In the genomic region with DNA sequence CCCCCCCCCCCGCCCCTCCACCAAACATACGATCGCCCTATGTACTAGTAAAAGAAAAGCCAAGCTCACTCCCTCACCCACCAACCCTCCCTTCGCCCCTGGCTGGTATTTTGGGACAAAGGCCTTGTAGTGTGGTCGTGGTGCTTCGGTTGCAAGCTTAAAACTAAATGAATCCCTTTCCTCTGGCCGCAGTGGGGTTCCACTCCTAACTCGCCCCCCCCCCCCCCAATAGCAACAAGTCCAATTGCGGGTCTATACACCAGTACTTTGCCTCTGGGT, we compare ENCODE assay signal across 8 mouse cellular contexts. TPM values are rescaled to one million over a fixed set of nuclear protein-coding genes. Genes with fewer than 3 reads are reported as not detected.
DNase-seq lines count a peak whose midpoint lies in the region; ATAC-seq and TF ChIP-seq lines count a peak whose summit lies in the region.

No protein-coding gene starts in this region.

- DNase-seq in liver, adult 2 months (ENCODE audit: extremely low read depth, low read depth, low spot score): no peak
- no peak for DNase-seq in liver
- DNase-seq in layer of hippocampus, adult 9-10 months (ENCODE audit: low spot score): no peak
- no peak for DNase-seq in cerebellum, adult 11-12 months
- DNase-seq in T-cell, adult 2 months (ENCODE audit: low spot score): no peak

- peak overlapping the region; percentile 80 for H3K4me2 ChIP-seq in embryonic facial prominence, embryonic 12.5 days (replicated peaks)
- peak overlapping the region; percentile 79 for H3K4me2 ChIP-seq in intestine, embryonic 15.5 days (replicated peaks)
- H3K4me2 ChIP-seq in neural tube, embryonic 13.5 days: peak overlapping the region; percentile 96

- H3K36me3 ChIP-seq in liver, adult 2 months (ENCODE audit: control insufficient read depth, insufficient read depth, low read length): no peaks in the 10 kb centered on the region
- peaks cover 23% of the 10 kb centered on the region for H3K36me3 ChIP-seq in embryonic facial prominence, embryonic 12.5 days
- H3K36me3 ChIP-seq in intestine, embryonic 15.5 days: peaks cover 10% of the 10 kb centered on the region
- peaks cover 17% of the 10 kb centered on the region for H3K36me3 ChIP-seq in neural tube, embryonic 13.5 days

- H3K4me1 ChIP-seq in liver, adult 2 months (ENCODE audit: control insufficient read depth, insufficient read depth, low read length): peaks cover 8% of the 10 kb centered on the region
- H3K4me1 ChIP-seq in embryonic facial prominence, embryonic 12.5 days: peaks cover 33% of the 10 kb centered on the region
- H3K4me1 ChIP-seq in intestine, embryonic 15.5 days (replicated peaks): peaks cover 31% of the 10 kb centered on the region
- H3K4me1 ChIP-seq in neural tube, embryonic 13.5 days (replicated peaks): peaks cover 48% of the 10 kb centered on the region

- H3K9me3 ChIP-seq in embryonic facial prominence, embryonic 12.5 days: no peaks in the 10 kb centered on the region
- H3K9me3 ChIP-seq in intestine, embryonic 15.5 days: no peaks in the 10 kb centered on the region
- H3K9me3 ChIP-seq in neural tube, embryonic 13.5 days: no peaks in the 10 kb centered on the region

- peak overlapping the region; percentile 14; the same call in 1 of the 2 replicates for H3K4me3 ChIP-seq in liver, adult 2 months (ENCODE audit: insufficient read depth, low read depth, low read length)
- peak overlapping the region; percentile 93 for H3K4me3 ChIP-seq in embryonic facial prominence, embryonic 12.5 days
- H3K4me3 ChIP-seq in intestine, embryonic 15.5 days (replicated peaks): peak overlapping the region; percentile 94
- H3K4me3 ChIP-seq in neural tube, embryonic 13.5 days: peak overlapping the region; percentile 76

- ATAC-seq in embryonic facial prominence, embryonic 12.5 days (ENCODE audit: insufficient number of reproducible peaks, insufficient read depth, low FRiP score, low TSS enrichment): no peak
- no peak for ATAC-seq in intestine, embryonic 15.5 days
- no peak for ATAC-seq in neural tube, embryonic 13.5 days (ENCODE audit: low read depth)

- no peak for TF ChIP-seq POLR2A in liver, adult 2 months (IDR thresholded peaks at IDR 0.05; ENCODE audit: extremely low read depth, insufficient read depth, low read length)

- no peaks in the 10 kb centered on the region for H3K27me3 ChIP-seq in liver, adult 2 months (ENCODE audit: control insufficient read depth, insufficient read depth, low read length)
- H3K27me3 ChIP-seq in embryonic facial prominence, embryonic 12.5 days: no peaks in the 10 kb centered on the region
- H3K27me3 ChIP-seq in intestine, embryonic 15.5 days (replicated peaks): no peaks in the 10 kb centered on the region
- H3K27me3 ChIP-seq in neural tube, embryonic 13.5 days: no peaks in the 10 kb centered on the region; the same call in 1 of the 2 replicates

- WGBS in liver, adult 2 months: 33% methylated on average over 9 of the region's 9 CpGs
- under 1% methylated on average over 8 of the region's 9 CpGs for WGBS in embryonic facial prominence, embryonic 12.5 days
- 0% methylated on average over 9 of the region's 9 CpGs for WGBS in intestine, embryonic 15.5 days
- 2% methylated on average over 9 of the region's 9 CpGs for WGBS in neural tube, embryonic 13.5 days

- H3K79me2 ChIP-seq in liver, adult 2 months (ENCODE audit: control insufficient read depth, insufficient read depth, low read length): peaks cover 5% of the 10 kb centered on the region; the same call in 1 of the 2 replicates

- no peak for TF ChIP-seq CTCF in liver, adult 2 months (IDR thresholded peaks at IDR 0.05; ENCODE audit: low read depth, low read length)

- peak overlapping the region; percentile 30; the same call in 1 of the 2 replicates for H3K9ac ChIP-seq in liver, adult 2 months (ENCODE audit: low read depth, low read length)
- H3K9ac ChIP-seq in embryonic facial prominence, embryonic 12.5 days: peak overlapping the region; percentile 88
- H3K9ac ChIP-seq in intestine, embryonic 15.5 days: peak overlapping the region; percentile 89
- peak overlapping the region; percentile 81 for H3K9ac ChIP-seq in neural tube, embryonic 13.5 days

- peak overlapping the region; percentile 40 for H3K27ac ChIP-seq in liver, adult 2 months (replicated peaks; ENCODE audit: insufficient read depth, low read depth, low read length)
- peak overlapping the region; percentile 98 for H3K27ac ChIP-seq in embryonic facial prominence, embryonic 12.5 days
- H3K27ac ChIP-seq in intestine, embryonic 15.5 days: peak overlapping the region; percentile 96
- H3K27ac ChIP-seq in neural tube, embryonic 13.5 days (replicated peaks): peak overlapping the region; percentile 87

RNA-seq across cellular contexts. Expression of a gene that starts 16.4 kb away (rescaled TPM):
- 2.5 and 3.4 TPM in 2 replicates for total RNA-seq in liver, adult 2 months (2014; rRNA removed)
- polyA plus RNA-seq in liver, adult 2 months (2012; rRNA removed): 6.7 and 8.1 TPM in 2 replicates
- polyA plus RNA-seq in embryonic facial prominence, embryonic 12.5 days (2016; fragmentation: Nextera tagmentation; extraction: Ambion mirVana): 29.6 and 30.7 TPM in 2 replicates
- polyA plus RNA-seq in intestine, embryonic 15.5 days (2015; fragmentation: Nextera tagmentation; extraction: Ambion mirVana): 20.1 and 22.4 TPM in 2 replicates
- polyA plus RNA-seq in neural tube, embryonic 13.5 days (2015; fragmentation: Nextera tagmentation; extraction: Ambion mirVana): 32.9 and 33.2 TPM in 2 replicates

RNA-seq across cellular contexts. Expression of a gene that starts 16.5 kb away (rescaled TPM):
- total RNA-seq in liver, adult 2 months (2014; rRNA removed): 14.4 and 15.0 TPM in 2 replicates
- polyA plus RNA-seq in liver, adult 2 months (2012; rRNA removed): 15.0 and 19.4 TPM in 2 replicates
- 46.9 and 47.2 TPM in 2 replicates for polyA plus RNA-seq in embryonic facial prominence, embryonic 12.5 days (2016; fragmentation: Nextera tagmentation; extraction: Ambion mirVana)
- 39.8 and 41.2 TPM in 2 replicates for polyA plus RNA-seq in intestine, embryonic 15.5 days (2015; fragmentation: Nextera tagmentation; extraction: Ambion mirVana)
- 38.9 and 39.7 TPM in 2 replicates for polyA plus RNA-seq in neural tube, embryonic 13.5 days (2015; fragmentation: Nextera tagmentation; extraction: Ambion mirVana)

RNA-seq across cellular contexts. Expression of a gene that starts 16.5 kb away (rescaled TPM):
- total RNA-seq in liver, adult 2 months (2014; rRNA removed): 1.2 and 1.9 TPM in 2 replicates
- polyA plus RNA-seq in liver, adult 2 months (2012; rRNA removed): 0.14 and 0.31 TPM in 2 replicates
- polyA plus RNA-seq in embryonic facial prominence, embryonic 12.5 days (2016; fragmentation: Nextera tagmentation; extraction: Ambion mirVana): 1.6 and 2.2 TPM in 2 replicates
- 0.54 and 0.88 TPM in 2 replicates for polyA plus RNA-seq in intestine, embryonic 15.5 days (2015; fragmentation: Nextera tagmentation; extraction: Ambion mirVana)
- polyA plus RNA-seq in neural tube, embryonic 13.5 days (2015; fragmentation: Nextera tagmentation; extraction: Ambion mirVana): 2.4 and 3.0 TPM in 2 replicates

RNA-seq across cellular contexts. Expression of a gene that starts 35.6 kb away (rescaled TPM):
- total RNA-seq in liver, adult 2 months (2014; rRNA removed): 1.2 and 2.1 TPM in 2 replicates
- polyA plus RNA-seq in liver, adult 2 months (2012; rRNA removed): 2.2 TPM in 2 replicates
- polyA plus RNA-seq in embryonic facial prominence, embryonic 12.5 days (2016; fragmentation: Nextera tagmentation; extraction: Ambion mirVana): 9.5 and 11.0 TPM in 2 replicates
- 5.9 and 6.3 TPM in 2 replicates for polyA plus RNA-seq in intestine, embryonic 15.5 days (2015; fragmentation: Nextera tagmentation; extraction: Ambion mirVana)
- 8.2 and 10.6 TPM in 2 replicates for polyA plus RNA-seq in neural tube, embryonic 13.5 days (2015; fragmentation: Nextera tagmentation; extraction: Ambion mirVana)

Comparison
In these comparisons a context has a peak if more than half of its experiments do, and no peak if none do; other contexts are left out.
1. H3K27ac ChIP-seq: peak in every context shown above with its lines; median percentile 98 in embryonic facial prominence, embryonic 12.5 days; 96 in intestine, embryonic 15.5 days; 87 in neural tube, embryonic 13.5 days; 40 in liver, adult 2 months.
2. H3K4me3 ChIP-seq: peak in every context shown above with its lines; median percentile 94 in intestine, embryonic 15.5 days; 93 in embryonic facial prominence, embryonic 12.5 days; 76 in neural tube, embryonic 13.5 days; 14 in liver, adult 2 months.
3. H3K9ac ChIP-seq: peak in every context shown above with its lines; median percentile 89 in intestine, embryonic 15.5 days; 88 in embryonic facial prominence, embryonic 12.5 days; 81 in neural tube, embryonic 13.5 days; 30 in liver, adult 2 months.